Mouse (Mus musculus): ENCODE data around the gene Olfr654.

- TF ChIP-seq NELFE (IDR thresholded peaks at IDR 0.05; ENCODE audit: low read depth, low read length) (no peak), CHD1 (IDR thresholded peaks at IDR 0.05; ENCODE audit: low read depth, low read length) (no peak), EP300 (IDR thresholded peaks at IDR 0.05; ENCODE audit: low read length) (no peak), POLR2A (IDR thresholded peaks at IDR 0.05; ENCODE audit: low read depth, low read length) (no peak), USF2 (conservative IDR thresholded peaks at IDR 0.05; ENCODE audit: low read depth, low read length) (no peak), CTCF (conservative IDR thresholded peaks at IDR 0.05 in 1 of 2, IDR thresholded peaks at IDR 0.05 in 1 of 2; ENCODE audit: low read depth in 2 of 2, low read length in 2 of 2) (peak; percentile 82 to 96), JUN (IDR thresholded peaks at IDR 0.05; ENCODE audit: insufficient read depth, low read depth, low read length) (no peak), MYC (IDR thresholded peaks at IDR 0.05; ENCODE audit: low read depth, low read length) (peak; percentile 84), TCF12 (IDR thresholded peaks at IDR 0.05; ENCODE audit: low read depth, low read length) (no peak), MXI1 (IDR thresholded peaks at IDR 0.05; ENCODE audit: low read depth, low read length) (no peak), TBP (conservative IDR thresholded peaks at IDR 0.05; ENCODE audit: low read depth, low read length) (no peak), GABPA (IDR thresholded peaks at IDR 0.05; ENCODE audit: insufficient replicate concordance, low read depth, low read length) (no peak)
These were observed 16.3 kb downstream of the Olfr654 start for GRCm38 (mm10) chr7:104603173-104603572.
